In the genomic region with DNA sequence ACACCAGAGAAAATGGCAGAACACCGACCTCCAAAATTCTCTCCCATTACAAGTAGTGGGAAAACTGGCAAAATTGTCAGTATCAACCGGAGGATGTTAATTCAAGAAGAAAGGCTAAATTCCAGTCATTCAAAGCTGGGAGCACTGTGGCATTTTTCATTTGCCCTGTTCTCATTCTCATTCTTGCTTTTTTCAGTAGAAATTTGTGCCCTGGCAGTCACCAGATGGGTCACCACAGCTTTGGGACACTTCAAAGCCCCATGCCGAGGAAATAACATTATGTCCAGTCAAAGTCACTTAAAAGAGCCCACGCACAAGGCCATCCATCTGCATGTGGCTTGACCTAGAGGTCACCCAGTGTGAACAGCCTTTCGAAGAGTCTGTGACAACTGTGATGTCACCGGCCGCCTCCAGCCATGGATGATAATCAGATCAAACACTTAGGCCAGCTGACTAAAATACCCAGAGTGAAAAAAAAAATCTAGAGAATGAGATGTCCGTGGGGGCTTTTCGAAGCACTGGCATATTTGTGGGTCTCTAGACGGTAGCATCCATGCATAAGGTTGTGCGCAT, we compare ENCODE assay signal across 25 mouse cellular contexts. TPM values are rescaled to one million over a fixed set of nuclear protein-coding genes. Genes with fewer than 3 reads are reported as not detected.
DNase-seq lines count a peak whose midpoint lies in the region; ATAC-seq and TF ChIP-seq lines count a peak whose summit lies in the region.
"Had no signal": no experiment of that assay in that cellular context is flagged by ENCODE, and none has a peak within 500 bp of the region (broad histone marks: within the 10 kb centered on the region; RNA-seq: fewer than 3 reads in every experiment).

No protein-coding gene starts in this region.

- H3K36me3 ChIP-seq in hindbrain, embryonic 11.5 days (ENCODE audit: control insufficient read depth, insufficient read depth, low read length), result no peaks in the 10 kb centered on the region
- no peaks in the 10 kb centered on the region for H3K36me3 ChIP-seq in hindbrain, postnatal 0 days (ENCODE audit: insufficient read depth, low read length)
- no peaks in the 10 kb centered on the region for H3K36me3 ChIP-seq in stomach, postnatal 0 days (ENCODE audit: control insufficient read depth, insufficient read depth, low read length)
- H3K36me3 ChIP-seq: embryonic facial prominence, embryonic 10.5 days; embryonic facial prominence, embryonic 13.5 days; forebrain, embryonic 12.5 days; forebrain, embryonic 15.5 days had no signal

- intact Hi-C loops in heart, postnatal 14 days (cut with DNase I), result no loop called here

- TF ChIP-seq EP300 in stomach, postnatal 0 days (optimal IDR thresholded peaks at IDR 0.05), result no peak

- no peaks in the 10 kb centered on the region for H3K4me1 ChIP-seq in hindbrain, embryonic 11.5 days (replicated peaks; ENCODE audit: control insufficient read depth, insufficient read depth, low read length)
- no peaks in the 10 kb centered on the region for H3K4me1 ChIP-seq in hindbrain, postnatal 0 days (ENCODE audit: insufficient read depth, low read length)
- no peaks in the 10 kb centered on the region for H3K4me1 ChIP-seq in stomach, postnatal 0 days (replicated peaks; ENCODE audit: control insufficient read depth, insufficient read depth)
- H3K4me1 ChIP-seq: embryonic facial prominence, embryonic 10.5 days; embryonic facial prominence, embryonic 13.5 days; forebrain, embryonic 12.5 days; forebrain, embryonic 15.5 days had no signal

- H3K4me3 ChIP-seq in hindbrain, embryonic 11.5 days (ENCODE audit: low read depth, low read length), result no peak overlapping the region
- no peak overlapping the region for H3K4me3 ChIP-seq in hindbrain, postnatal 0 days (ENCODE audit: low read length)
- no peak overlapping the region for H3K4me3 ChIP-seq in stomach, postnatal 0 days (ENCODE audit: low read depth, low read length)
- H3K4me3 ChIP-seq: embryonic facial prominence, embryonic 10.5 days; embryonic facial prominence, embryonic 13.5 days; erythroblast, embryonic 14.5 days; forebrain, embryonic 12.5 days; forebrain, embryonic 15.5 days; heart, adult 2 months had no signal

- WGBS in hindbrain, embryonic 11.5 days, result 41% methylated on average over 11 of the region's 11 CpGs
- WGBS in hindbrain, postnatal 0 days, result 44% methylated on average over 11 of the region's 11 CpGs
- 83% methylated on average over 11 of the region's 11 CpGs for WGBS in stomach, postnatal 0 days

- peak; percentile 51 for DNase-seq in heart, adult 11 months
- no peak for DNase-seq in heart, postnatal 14 days
- DNase-seq in hindbrain, embryonic 11.5 days (ENCODE audit: low spot score), result peak; percentile 18
- no peak for DNase-seq in hindbrain, postnatal 0 days (ENCODE audit: low spot score)
- peak; percentile 96 for DNase-seq in Muller cell, postnatal 12 days (ENCODE audit: inconsistent ontology term)
- peak; percentile 41 for DNase-seq in embryo, embryonic 11 days
- no peak for DNase-seq in stomach, postnatal 0 days (ENCODE audit: low spot score)
- no peak for DNase-seq in spleen, adult 18-20 months
- DNase-seq: adrenal gland, postnatal 10 days; adrenal gland, postnatal 36 days; cerebellum, adult 18-20 months; cerebellum, adult 9-11 months; cerebellum, postnatal 25 days; gastrocnemius, postnatal 25 days; heart, adult 2 months; heart, postnatal 4 days had no signal

- no peak overlapping the region for H3K9ac ChIP-seq in hindbrain, embryonic 11.5 days (ENCODE audit: low read depth, low read length)
- H3K9ac ChIP-seq in hindbrain, postnatal 0 days (replicated peaks; ENCODE audit: low read length), result no peak overlapping the region
- H3K9ac ChIP-seq in stomach, postnatal 0 days (ENCODE audit: low read length), result no peak overlapping the region
- H3K9ac ChIP-seq: embryonic facial prominence, embryonic 13.5 days; forebrain, embryonic 12.5 days; forebrain, embryonic 15.5 days; hindbrain, embryonic 14.5 days had no signal

- H3K9me3 ChIP-seq in hindbrain, embryonic 11.5 days (ENCODE audit: control insufficient read depth, low read length), result no peaks in the 10 kb centered on the region
- H3K9me3 ChIP-seq in hindbrain, postnatal 0 days (ENCODE audit: low read length), result no peaks in the 10 kb centered on the region
- no peaks in the 10 kb centered on the region for H3K9me3 ChIP-seq in stomach, postnatal 0 days (ENCODE audit: control insufficient read depth, low read length)
- H3K9me3 ChIP-seq: embryonic facial prominence, embryonic 10.5 days; embryonic facial prominence, embryonic 13.5 days; forebrain, embryonic 12.5 days; forebrain, embryonic 15.5 days had no signal

- ATAC-seq in hindbrain, embryonic 11.5 days (ENCODE audit: low FRiP score), result no peak
- ATAC-seq in hindbrain, postnatal 0 days, result no peak
- ATAC-seq in stomach, postnatal 0 days (ENCODE audit: low FRiP score, low TSS enrichment), result no peak
- ATAC-seq: forebrain, embryonic 15.5 days; intestine, postnatal 0 days; Patski had no signal

- H3K27me3 ChIP-seq in hindbrain, embryonic 11.5 days (ENCODE audit: control insufficient read depth, insufficient read depth, low read length), result no peaks in the 10 kb centered on the region
- no peaks in the 10 kb centered on the region for H3K27me3 ChIP-seq in hindbrain, postnatal 0 days (ENCODE audit: insufficient read depth, low read length)
- H3K27me3 ChIP-seq in stomach, postnatal 0 days (ENCODE audit: control insufficient read depth, insufficient read depth, low read length), result no peaks in the 10 kb centered on the region
- H3K27me3 ChIP-seq: embryonic facial prominence, embryonic 13.5 days; forebrain, embryonic 12.5 days; forebrain, embryonic 15.5 days had no signal

- no peak for TF ChIP-seq CTCF in hindbrain, postnatal 0 days (IDR thresholded peaks at IDR 0.05; ENCODE audit: low read depth)
- TF ChIP-seq CTCF in stomach, postnatal 0 days (IDR thresholded peaks at IDR 0.05; ENCODE audit: low read depth), result no peak

- no peak overlapping the region for H3K4me2 ChIP-seq in hindbrain, embryonic 11.5 days (replicated peaks; ENCODE audit: low read depth, low read length)
- H3K4me2 ChIP-seq in hindbrain, postnatal 0 days (ENCODE audit: low read depth, low read length), result no peak overlapping the region
- no peak overlapping the region for H3K4me2 ChIP-seq in stomach, postnatal 0 days (replicated peaks; ENCODE audit: low read depth)
- H3K4me2 ChIP-seq: embryonic facial prominence, embryonic 13.5 days; forebrain, embryonic 12.5 days; forebrain, embryonic 15.5 days; heart, embryonic 11.5 days; hindbrain, embryonic 14.5 days had no signal

- no peak overlapping the region for H3K27ac ChIP-seq in hindbrain, embryonic 11.5 days (ENCODE audit: low read depth, low read length)
- no peak overlapping the region for H3K27ac ChIP-seq in hindbrain, postnatal 0 days
- no peak overlapping the region for H3K27ac ChIP-seq in stomach, postnatal 0 days (replicated peaks)
- H3K27ac ChIP-seq: embryonic facial prominence, embryonic 10.5 days; embryonic facial prominence, embryonic 13.5 days; forebrain, embryonic 12.5 days; forebrain, embryonic 15.5 days; heart, adult 2 months; hindbrain, embryonic 14.5 days had no signal

RNA-seq across cellular contexts. Expression of gene Cep83, which starts 56.8 kb away (rescaled TPM):
- 10 to 100 TPM; 20.1 to 21.5 TPM for total RNA-seq in heart, postnatal 14 days (2021)
- 23.1 and 26.8 TPM in 2 replicates for polyA plus RNA-seq in hindbrain, embryonic 11.5 days (2014; fragmentation: Nextera tagmentation; extraction: Ambion mirVana)
- total RNA-seq in hindbrain, postnatal 0 days (2014; rRNA removed), result 10.8 and 15.4 TPM in 2 replicates
- 17.5 and 19.2 TPM in 2 replicates for polyA plus RNA-seq in hindbrain, postnatal 0 days (2015; fragmentation: Nextera tagmentation; extraction: Ambion mirVana)
- polyA plus RNA-seq in stomach, postnatal 0 days (2015; fragmentation: Nextera tagmentation; extraction: Ambion mirVana), result 9.1 and 9.9 TPM in 2 replicates

Comparison
In these comparisons a context has a peak if more than half of its experiments do, and no peak if none do; other contexts are left out.
1. DNase-seq: peak in heart, adult 11 months (single experiment), hindbrain, embryonic 11.5 days (single experiment), Muller cell, postnatal 12 days (single experiment) and embryo, embryonic 11 days (single experiment); none in heart, postnatal 14 days (0 of 2), hindbrain, postnatal 0 days (single experiment), stomach, postnatal 0 days (single experiment) and spleen, adult 18-20 months (0 of 2).